Mouse (Mus musculus): ENCODE measurements around the gene Pfkfb4. TPM values are rescaled to one million over a fixed set of nuclear protein-coding genes. Genes with fewer than 3 reads are reported as not detected.

Pfkfb4 gene
- total RNA-seq, 1 experiment, result 5.0 TPM

DNA sequence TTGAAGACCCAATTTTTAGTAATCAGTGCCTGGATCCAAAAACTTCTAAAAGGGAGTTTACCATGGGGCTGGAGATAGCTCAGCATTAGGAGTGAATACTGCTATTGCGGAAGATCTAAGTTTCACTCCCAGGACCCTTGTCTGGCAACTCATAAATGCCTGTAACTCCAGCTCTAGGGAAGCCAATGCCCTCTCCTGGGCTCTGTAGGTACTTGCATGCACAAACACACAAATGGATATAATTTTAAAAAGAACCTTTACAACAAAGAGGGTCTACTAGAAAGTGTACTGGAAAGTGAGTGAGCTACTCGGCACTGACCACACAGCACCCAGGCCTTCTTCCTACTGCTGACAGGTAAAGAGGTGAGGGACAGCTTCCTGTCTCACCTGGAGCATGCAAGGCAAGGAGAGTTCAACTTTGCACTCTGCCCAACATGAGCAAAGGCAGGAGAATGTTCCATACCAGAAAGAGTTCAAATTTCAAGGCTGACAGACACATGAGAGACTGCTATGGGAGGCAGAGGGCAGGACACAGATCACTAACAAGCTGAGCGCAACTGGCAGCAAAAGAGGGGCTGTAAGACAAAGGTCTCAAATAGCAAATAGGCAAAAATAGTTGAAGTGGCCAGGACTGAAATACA lies 76.6 kb downstream of the Pfkfb4 start:
- in situ Hi-C loops (cut with MboI; ENCODE audit: low sequenced_read_pairs in 2 of 2, unreplicated experiment in 2 of 2), result no loop called here
- H3K36me3 ChIP-seq (ENCODE audit: control insufficient read depth, insufficient read depth, low read length, poor library complexity, severe bottlenecking), result peaks cover 40% of the 10 kb centered on the region

GRCm38 (mm10) chr9:109073661-109074573 lies 82.3 kb downstream of the Pfkfb4 start, which contains the start of gene Atrip:
Gene Atrip, minus strand, starts transcription at chr9:109074124.
- Histone ChIP-seq H3K9ac (ENCODE audit: insufficient read depth, low read depth, low read length, poor library complexity, severe bottlenecking) (peak within 1 kb of the TSS; percentile 91), H3K4me1 (ENCODE audit: control insufficient read depth in 2 of 2, insufficient read depth in 2 of 2, low read length in 2 of 2, poor library complexity in 1 of 2) (peaks cover 0 to 3% of the 10 kb centered on the region in 2 experiments; a peak in 1 of 4 replicates), H3K9me3 (ENCODE audit: control insufficient read depth, insufficient read depth, low read depth, low read length) (no peaks in the 10 kb centered on the region), H3K27ac (ENCODE audit: insufficient read depth, low read depth, low read length, poor library complexity, severe bottlenecking) (0 out of 2 replicates have a peak within 1 kb of the TSS, but pooled peaks have one; percentile 12), H3K4me3 (ENCODE audit: insufficient read depth in 1 of 2, low read depth in 1 of 2, low read length in 2 of 2, poor library complexity in 1 of 2, severe bottlenecking in 1 of 2) (peak within 1 kb of the TSS; percentile 87 to 90), H3K36me3 (ENCODE audit: control insufficient read depth, insufficient read depth, low read length, poor library complexity, severe bottlenecking) (peaks cover 15% of the 10 kb centered on the region)
- in situ Hi-C loops (cut with MboI; ENCODE audit: low sequenced_read_pairs in 2 of 2, unreplicated experiment in 2 of 2), result no loop called here
- DNase-seq (ENCODE audit: low read depth, low spot score), result peak; percentile 74
- TF ChIP-seq HCFC1 (IDR thresholded peaks at IDR 0.05; ENCODE audit: borderline replicate concordance, insufficient read depth, low read length), result peak; percentile 74
- TF ChIP-seq CHD2 (IDR thresholded peaks at IDR 0.05; ENCODE audit: low read depth, low read length), result no peak
- 0 out of 2 replicates have a peak, but pooled peaks have one; percentile 7 for TF ChIP-seq ZNF384 (IDR thresholded peaks at IDR 0.05; ENCODE audit: low read depth, low read length)
- TF ChIP-seq MAFK (IDR thresholded peaks at IDR 0.05; ENCODE audit: insufficient read depth, low read depth, low read length), result no peak
- no peak for TF ChIP-seq ZC3H11A (IDR thresholded peaks at IDR 0.05; ENCODE audit: borderline replicate concordance, low read depth, low read length)

More for the DNA sequence above, 76.6 kb downstream of the Pfkfb4 start:
- H3K9ac ChIP-seq (ENCODE audit: insufficient read depth, low read depth, low read length, poor library complexity, severe bottlenecking), result no peak overlapping the region
- TF ChIP-seq CHD2 (IDR thresholded peaks at IDR 0.05; ENCODE audit: low read depth, low read length) (no peak), ZNF384 (IDR thresholded peaks at IDR 0.05; ENCODE audit: low read depth, low read length) (no peak), HCFC1 (IDR thresholded peaks at IDR 0.05; ENCODE audit: borderline replicate concordance, insufficient read depth, low read length) (no peak), ZC3H11A (IDR thresholded peaks at IDR 0.05; ENCODE audit: borderline replicate concordance, low read depth, low read length) (no peak), MAFK (IDR thresholded peaks at IDR 0.05; ENCODE audit: insufficient read depth, low read depth, low read length) (no peak)
- no peaks in the 10 kb centered on the region for H3K9me3 ChIP-seq (ENCODE audit: control insufficient read depth, insufficient read depth, low read depth, low read length)
- DNase-seq (ENCODE audit: low read depth, low spot score), result no peak
- H3K27ac ChIP-seq (ENCODE audit: insufficient read depth, low read depth, low read length, poor library complexity, severe bottlenecking), result no peak overlapping the region
- no peak overlapping the region for H3K4me3 ChIP-seq (ENCODE audit: insufficient read depth in 1 of 2, low read depth in 1 of 2, low read length in 2 of 2, poor library complexity in 1 of 2, severe bottlenecking in 1 of 2)
- H3K4me1 ChIP-seq (ENCODE audit: control insufficient read depth in 2 of 2, insufficient read depth in 2 of 2, low read length in 2 of 2, poor library complexity in 1 of 2), result peaks cover 0 to 3% of the 10 kb centered on the region in 2 experiments; a peak in 1 of 4 replicates

GRCm38 (mm10) chr9:109080516-109080915 lies 88.9 kb downstream of the Pfkfb4 start:
- Histone ChIP-seq H3K27ac (ENCODE audit: insufficient read depth, low read depth, low read length, poor library complexity, severe bottlenecking) (no peak overlapping the region), H3K9me3 (ENCODE audit: control insufficient read depth, insufficient read depth, low read depth, low read length) (no peaks in the 10 kb centered on the region), H3K9ac (ENCODE audit: insufficient read depth, low read depth, low read length, poor library complexity, severe bottlenecking) (no peak overlapping the region), H3K36me3 (ENCODE audit: control insufficient read depth, insufficient read depth, low read length, poor library complexity, severe bottlenecking) (peaks cover 5% of the 10 kb centered on the region), H3K4me3 (ENCODE audit: insufficient read depth in 1 of 2, low read depth in 1 of 2, low read length in 2 of 2, poor library complexity in 1 of 2, severe bottlenecking in 1 of 2) (no peak overlapping the region), H3K4me1 (ENCODE audit: control insufficient read depth in 2 of 2, insufficient read depth in 2 of 2, low read length in 2 of 2, poor library complexity in 1 of 2) (peaks cover 0 to 4% of the 10 kb centered on the region in 2 experiments; a peak in 1 of 4 replicates)
- DNase-seq (ENCODE audit: low read depth, low spot score), result no peak
- TF ChIP-seq CHD2 (IDR thresholded peaks at IDR 0.05; ENCODE audit: low read depth, low read length) (no peak), ZNF384 (IDR thresholded peaks at IDR 0.05; ENCODE audit: low read depth, low read length) (no peak), ZC3H11A (IDR thresholded peaks at IDR 0.05; ENCODE audit: borderline replicate concordance, low read depth, low read length) (no peak), HCFC1 (IDR thresholded peaks at IDR 0.05; ENCODE audit: borderline replicate concordance, insufficient read depth, low read length) (no peak), MAFK (IDR thresholded peaks at IDR 0.05; ENCODE audit: insufficient read depth, low read depth, low read length) (no peak)
- in situ Hi-C loops (cut with MboI; ENCODE audit: low sequenced_read_pairs in 2 of 2, unreplicated experiment in 2 of 2), result no loop called here

DNA sequence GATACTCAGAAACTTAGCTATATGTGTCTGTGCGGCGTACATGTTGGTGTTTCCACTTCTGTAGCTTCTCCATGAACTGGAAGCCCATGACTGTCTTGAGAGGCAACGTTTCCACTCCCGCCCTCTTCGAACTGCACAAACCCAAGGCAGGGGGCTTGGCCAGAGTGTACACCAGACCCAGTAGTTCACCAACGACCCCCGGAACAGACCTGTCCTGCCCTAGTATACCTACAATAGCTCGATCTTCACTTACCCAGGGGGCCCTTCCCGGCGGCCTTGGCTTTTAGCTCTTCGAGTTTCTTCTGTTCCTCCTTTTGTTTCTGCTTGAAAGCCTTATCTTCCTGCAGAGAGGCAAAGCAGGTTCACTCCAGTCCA lies 90.2 kb downstream of the Pfkfb4 start:
- Histone ChIP-seq H3K9ac (ENCODE audit: insufficient read depth, low read depth, low read length, poor library complexity, severe bottlenecking) (peak overlapping the region; percentile 99), H3K27ac (ENCODE audit: insufficient read depth, low read depth, low read length, poor library complexity, severe bottlenecking) (peak overlapping the region; percentile 70), H3K4me3 (ENCODE audit: insufficient read depth in 1 of 2, low read depth in 1 of 2, low read length in 2 of 2, poor library complexity in 1 of 2, severe bottlenecking in 1 of 2) (peak overlapping the region; percentile 67 to 94), H3K36me3 (ENCODE audit: control insufficient read depth, insufficient read depth, low read length, poor library complexity, severe bottlenecking) (peaks cover 5% of the 10 kb centered on the region), H3K4me1 (ENCODE audit: control insufficient read depth in 2 of 2, insufficient read depth in 2 of 2, low read length in 2 of 2, poor library complexity in 1 of 2) (peaks cover 0 to 9% of the 10 kb centered on the region in 2 experiments; a peak in 1 of 4 replicates), H3K9me3 (ENCODE audit: control insufficient read depth, insufficient read depth, low read depth, low read length) (no peaks in the 10 kb centered on the region)
- in situ Hi-C loops (cut with MboI; ENCODE audit: low sequenced_read_pairs in 2 of 2, unreplicated experiment in 2 of 2), result no loop called here
- TF ChIP-seq ZNF384 (IDR thresholded peaks at IDR 0.05; ENCODE audit: low read depth, low read length), result no peak
- TF ChIP-seq MAFK (IDR thresholded peaks at IDR 0.05; ENCODE audit: insufficient read depth, low read depth, low read length), result no peak
- TF ChIP-seq ZC3H11A (IDR thresholded peaks at IDR 0.05; ENCODE audit: borderline replicate concordance, low read depth, low read length), result no peak
- no peak for TF ChIP-seq HCFC1 (IDR thresholded peaks at IDR 0.05; ENCODE audit: borderline replicate concordance, insufficient read depth, low read length)
- no peak for TF ChIP-seq CHD2 (IDR thresholded peaks at IDR 0.05; ENCODE audit: low read depth, low read length)
- no peak for DNase-seq (ENCODE audit: low read depth, low spot score)

Other genes with a start within 250 kb of the Pfkfb4 start
- gene Ip6k2, start 208.0 kb upstream of the Pfkfb4 start, total RNA-seq (2012; rRNA removed), result 23.0 and 24.4 TPM in 2 replicates
- 17.4 and 20.2 TPM in 2 replicates for gene Nckipsd, start 183.4 kb upstream of the Pfkfb4 start, total RNA-seq (2012; rRNA removed)
- gene Celsr3, start 165.5 kb upstream of the Pfkfb4 start, total RNA-seq (2012; rRNA removed), result 4.3 and 14.6 TPM in 2 replicates
- 15.1 and 19.8 TPM in 2 replicates for gene Slc26a6, start 138.5 kb upstream of the Pfkfb4 start, total RNA-seq (2012; rRNA removed)
- gene Tmem89, start 77.2 kb upstream of the Pfkfb4 start, total RNA-seq (2012; rRNA removed), result 0.22 and 0.53 TPM in 2 replicates
- gene Uqcrc1, start 55.1 kb upstream of the Pfkfb4 start, total RNA-seq (2012; rRNA removed), result 354 and 426 TPM in 2 replicates
- 15.1 and 25.5 TPM in 2 replicates for gene Col7a1, start 38.2 kb upstream of the Pfkfb4 start, total RNA-seq (2012; rRNA removed)
- 0.36 TPM in 1 of 2 replicates, not detected in the other for gene Ucn2, start 5.8 kb upstream of the Pfkfb4 start, total RNA-seq (2012; rRNA removed)
- gene Shisa5, start 46.8 kb downstream of the Pfkfb4 start, total RNA-seq (2012; rRNA removed), result 44.0 and 49.0 TPM in 2 replicates
- 6.2 and 7.4 TPM in 2 replicates for gene Trex1, start 68.0 kb downstream of the Pfkfb4 start, total RNA-seq (2012; rRNA removed)
- 17.1 and 21.7 TPM in 2 replicates for gene Atrip, start 82.3 kb downstream of the Pfkfb4 start, total RNA-seq (2012; rRNA removed)
- 7.7 and 11.8 TPM in 2 replicates for gene Ccdc51, start 90.7 kb downstream of the Pfkfb4 start, total RNA-seq (2012; rRNA removed)
- gene Tma7, start 90.8 kb downstream of the Pfkfb4 start, total RNA-seq (2012; rRNA removed), result 266 and 347 TPM in 2 replicates
- gene Plxnb1, start 103.6 kb downstream of the Pfkfb4 start, total RNA-seq (2012; rRNA removed), result 17.8 and 35.0 TPM in 2 replicates
- gene Fbxw21, start 170.3 kb downstream of the Pfkfb4 start, total RNA-seq (2012; rRNA removed), result not detected in 2 replicates
- not detected in 2 replicates for gene Fbxw13, start 204.2 kb downstream of the Pfkfb4 start, total RNA-seq (2012; rRNA removed)
- not detected in 2 replicates for gene Fbxw20, start 243.0 kb downstream of the Pfkfb4 start, total RNA-seq (2012; rRNA removed)